Mouse (Mus musculus): ENCODE measurements around the gene Smbd1. TPM values are rescaled to one million over a fixed set of nuclear protein-coding genes. Genes with fewer than 3 reads are reported as not detected.

Smbd1 gene
- polyA plus RNA-seq (2021; fragmentation: Nextera tagmentation), result not detected in 2 replicates
- long read RNA-seq, experiment 1, result 0 reads
- long read RNA-seq, experiment 2, result 0 reads

GRCm38 (mm10) chr16:32810321-32810720 lies at the start of gene Smbd1:
Gene Smbd1, minus strand, starts transcription at chr16:32810477.

DNA sequence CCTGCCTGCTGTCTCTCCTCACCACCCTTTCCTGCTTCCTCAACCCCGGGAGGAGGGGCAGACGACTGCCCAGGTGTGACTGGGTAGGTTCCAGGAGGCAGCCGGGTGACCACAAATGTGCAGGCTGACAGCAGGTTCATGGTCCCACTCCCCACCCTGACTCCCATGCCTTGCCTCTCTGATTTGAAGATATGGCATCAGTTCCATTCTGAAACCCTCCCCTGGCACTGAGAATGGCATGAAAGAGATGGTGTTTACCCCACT lies 12.9 kb downstream of the Smbd1 start, which contains the start of gene Muc20:
TSS of gene Muc20 (minus strand) at position 10 of the 264 bp plus-strand sequence.

Other genes with a start within 250 kb of the Smbd1 start
- 14.6 and 14.7 TPM in 2 replicates for gene Tfrc, start 201.6 kb downstream of the Smbd1 start, polyA plus RNA-seq (2021; fragmentation: Nextera tagmentation)
- gene Tnk2, start 166.6 kb downstream of the Smbd1 start, polyA plus RNA-seq (2021; fragmentation: Nextera tagmentation), result 9.0 and 20.1 TPM in 2 replicates
- gene Muc4, start 74.6 kb downstream of the Smbd1 start, polyA plus RNA-seq (2021; fragmentation: Nextera tagmentation), result not detected in 2 replicates
- not detected in 2 replicates for gene Muc20, start 13.0 kb downstream of the Smbd1 start, polyA plus RNA-seq (2021; fragmentation: Nextera tagmentation)
- gene Fyttd1, start 67.0 kb upstream of the Smbd1 start, polyA plus RNA-seq (2021; fragmentation: Nextera tagmentation), result 90.5 and 123 TPM in 2 replicates
- gene Rubcn, start 67.3 kb upstream of the Smbd1 start, polyA plus RNA-seq (2021; fragmentation: Nextera tagmentation), result 16.2 and 17.1 TPM in 2 replicates
- gene Lrch3, start 103.6 kb upstream of the Smbd1 start, polyA plus RNA-seq (2021; fragmentation: Nextera tagmentation), result 5.4 and 7.5 TPM in 2 replicates
- gene Iqcg, start 245.7 kb upstream of the Smbd1 start, polyA plus RNA-seq (2021; fragmentation: Nextera tagmentation), result 2.0 and 3.2 TPM in 2 replicates
- gene Rpl35a, start 246.0 kb upstream of the Smbd1 start, polyA plus RNA-seq (2021; fragmentation: Nextera tagmentation), result 2,472 and 2,685 TPM in 2 replicates

All from left cerebral cortex, adult 6 months (tissue).